In genomic region chr10:83608596-83608995, GRCm38 (mm10) we compare ENCODE assay signal across 22 mouse cellular contexts. TPM values are rescaled to one million over a fixed set of nuclear protein-coding genes. Genes with fewer than 3 reads are reported as not detected.
A peak's percentile ranks its signal among the peaks of the same experiment; 100 is the strongest.
DNase-seq lines count a peak whose midpoint lies in the region; ATAC-seq and TF ChIP-seq lines count a peak whose summit lies in the region.
"Had no signal": no experiment of that assay in that cellular context is flagged by ENCODE, and none has a peak within 500 bp of the region (broad histone marks: within the 10 kb centered on the region; RNA-seq: fewer than 3 reads in every experiment).

No protein-coding gene starts in this region.

- no peak overlapping the region for H3K4me3 ChIP-seq in heart, embryonic 11.5 days (ENCODE audit: low read depth, low read length)
- no peak overlapping the region for H3K4me3 ChIP-seq in myocyte
- H3K4me3 ChIP-seq: embryonic facial prominence, embryonic 13.5 days; embryonic facial prominence, embryonic 15.5 days; erythroblast, embryonic 14.5 days; forebrain, embryonic 10.5 days; forebrain, embryonic 12.5 days had no signal

- peak; percentile 71 for DNase-seq in heart, adult 11 months
- DNase-seq in thymus, postnatal 4 days: peak; percentile 5
- no peak for DNase-seq in thymus, postnatal 25 days
- DNase-seq in adrenal gland, adult 8-10 months: no peak
- DNase-seq: adrenal gland, postnatal 10 days; adrenal gland, postnatal 25 days; cerebellum, adult 11 months; cerebellum, adult 18-20 months; cerebellum, adult 8-10 months; cerebellum, postnatal 10 days; cerebellum, postnatal 36 days; embryo, embryonic 11 days had no signal

- no peaks in the 10 kb centered on the region for H3K4me1 ChIP-seq in heart, embryonic 11.5 days (ENCODE audit: control insufficient read depth, insufficient read depth, low read length)
- H3K4me1 ChIP-seq: embryonic facial prominence, embryonic 13.5 days; embryonic facial prominence, embryonic 15.5 days had no signal

- no peak overlapping the region for H3K4me2 ChIP-seq in heart, embryonic 11.5 days
- no peak overlapping the region for H3K4me2 ChIP-seq in myocyte (ENCODE audit: low read depth)
- H3K4me2 ChIP-seq: embryonic facial prominence, embryonic 13.5 days; embryonic facial prominence, embryonic 15.5 days; forebrain, embryonic 12.5 days had no signal

- 86% methylated on average over 8 of the region's 8 CpGs for WGBS in heart, embryonic 11.5 days (ENCODE audit: insufficient replicate concordance)

- H3K27ac ChIP-seq in heart, embryonic 11.5 days (ENCODE audit: low read depth, low read length): no peak overlapping the region
- H3K27ac ChIP-seq: embryonic facial prominence, embryonic 13.5 days; embryonic facial prominence, embryonic 15.5 days; forebrain, embryonic 10.5 days; forebrain, embryonic 12.5 days had no signal

- no peak for TF ChIP-seq POLR2A in myocyte (IDR thresholded peaks at IDR 0.05; ENCODE audit: insufficient read length, low read depth)

- no peak overlapping the region for H3ac ChIP-seq in myocyte (ENCODE audit: control insufficient read depth, insufficient read length)

- ATAC-seq in heart, embryonic 11.5 days (replicated peaks; ENCODE audit: insufficient number of reproducible peaks, low FRiP score, low TSS enrichment): no peak
- ATAC-seq: activated CD4-positive, CD25-positive, alpha-beta regulatory T cell, adult 4 months; forebrain, embryonic 14.5 days; forebrain, embryonic 16.5 days had no signal

- no peaks in the 10 kb centered on the region for H3K79me2 ChIP-seq in myocyte (ENCODE audit: control insufficient read depth, insufficient read depth)

- H3K9ac ChIP-seq in heart, embryonic 11.5 days (ENCODE audit: low read depth, low read length): no peak overlapping the region
- H3K9ac ChIP-seq: embryonic facial prominence, embryonic 13.5 days; embryonic facial prominence, embryonic 15.5 days; forebrain, embryonic 12.5 days had no signal

- H3K27me3 ChIP-seq in heart, embryonic 11.5 days (ENCODE audit: control insufficient read depth, insufficient read depth, low read length): no peaks in the 10 kb centered on the region
- H3K27me3 ChIP-seq in myocyte (ENCODE audit: control insufficient read depth, insufficient read depth, insufficient read length): no peaks in the 10 kb centered on the region
- H3K27me3 ChIP-seq: embryonic facial prominence, embryonic 13.5 days; embryonic facial prominence, embryonic 15.5 days; forebrain, embryonic 12.5 days had no signal

- H3K9me3 ChIP-seq in heart, embryonic 11.5 days (replicated peaks; ENCODE audit: control insufficient read depth, low read length): no peaks in the 10 kb centered on the region
- H3K9me3 ChIP-seq: embryonic facial prominence, embryonic 13.5 days; embryonic facial prominence, embryonic 15.5 days; forebrain, embryonic 10.5 days; forebrain, embryonic 12.5 days had no signal

- H3K36me3 ChIP-seq in heart, embryonic 11.5 days (ENCODE audit: control insufficient read depth, insufficient read depth, low read length): peaks cover 16% of the 10 kb centered on the region; the same call in 1 of the 2 replicates
- H3K36me3 ChIP-seq in myocyte (ENCODE audit: control insufficient read depth, insufficient read depth): peaks cover 20% of the 10 kb centered on the region

TF ChIP-seq in myocyte, 11 proteins besides CTCF, POLR2A, EP300 and RAD21:
- no peak for TF ChIP-seq MYOD1 (IDR thresholded peaks at IDR 0.05; ENCODE audit: control insufficient read depth in 1 of 3, insufficient read length in 2 of 3, low read depth in 2 of 3)
- TF ChIP-seq POLR2AphosphoS2 (IDR thresholded peaks at IDR 0.05; ENCODE audit: insufficient read length, low read depth): peak; percentile 67
- TF ChIP-seq REST (IDR thresholded peaks at IDR 0.05; ENCODE audit: insufficient read depth, insufficient read length): no peak
- no peak for TF ChIP-seq E2F4 (IDR thresholded peaks at IDR 0.05; ENCODE audit: insufficient read depth)
TF ChIP-seq in myocyte: peak in this region for 1.

RNA-seq across cellular contexts. Expression of gene Appl2, which starts 39.9 kb away (rescaled TPM):
- 25.2 and 28.9 TPM in 2 replicates for polyA plus RNA-seq in heart, embryonic 11.5 days (2014; fragmentation: Nextera tagmentation; extraction: Ambion mirVana)
- 11.6 TPM for polyA plus RNA-seq in myocyte (2012; fragmentation: generic; extraction: Trizol)
- 100 to 1,000 TPM in 3 of 4 experiments, 10 to 100 TPM in 1; 86.1 to 199 (median 103) TPM for total RNA-seq in adrenal gland, adult 8-10 months (2022)

Comparison
In these comparisons a context has a peak if more than half of its experiments do, and no peak if none do; other contexts are left out.
1. DNase-seq: peak in heart, adult 11 months (single experiment) and thymus, postnatal 4 days (single experiment); none in thymus, postnatal 25 days (single experiment) and adrenal gland, adult 8-10 months (single experiment).